Mouse (Mus musculus) liver, postnatal 0 days (tissue): ENCODE measurements around the gene Syne3. TPM values are rescaled to one million over a fixed set of nuclear protein-coding genes. Genes with fewer than 3 reads are reported as not detected.

ENCODE experiments used
- ATAC-seq: fragments of 200-750 bp; cut with Nextera tagmentation; 2 replicates; pipeline ENCODE4 v1.8.0; 2017; ENCODE audit warnings: mild to moderate bottlenecking, moderate library complexity
- DNase-seq: peaks from one replicate; pipeline ENCODE4 v3.0.0-alpha.2; 2016
- H3K27ac ChIP-seq: fragments of 300-500 bp; sonication (generic); 2 replicates; pipeline ENCODE4 v1.5.1; 2014; ENCODE audit warnings: antibody characterized with exemption, moderate library complexity, mild to moderate bottlenecking, low read depth
- H3K27me3 ChIP-seq: fragments of 300-500 bp; sonication (generic); 2 replicates; pipeline ENCODE4 v1.6.1; 2014; ENCODE audit warnings: low read length, control low read depth, mixed read lengths; ENCODE audit not compliant: insufficient read depth
- H3K36me3 ChIP-seq: fragments of 300-500 bp; sonication (generic); replicated peaks from 2 replicates; pipeline ENCODE4 v1.6.1; 2014; ENCODE audit warnings: mild to moderate bottlenecking, control low read depth, low read length, moderate library complexity, mixed read lengths; ENCODE audit not compliant: insufficient read depth
- H3K4me1 ChIP-seq: fragments of 300-500 bp; sonication (generic); 2 replicates; pipeline ENCODE4 v1.6.1; 2014; ENCODE audit warnings: antibody characterized with exemption, mild to moderate bottlenecking, control low read depth; ENCODE audit not compliant: insufficient read depth
- H3K4me2 ChIP-seq: fragments of 300-500 bp; sonication (generic); 2 replicates; pipeline ENCODE4 v1.6.1; 2014; ENCODE audit warnings: low read depth, mild to moderate bottlenecking, low read length, moderate library complexity, mixed read lengths
- H3K4me3 ChIP-seq: fragments of 300-500 bp; sonication (generic); 2 replicates; pipeline ENCODE4 v1.5.1; 2014; ENCODE audit warnings: low read depth, low read length
- H3K9ac ChIP-seq: fragments of 300-500 bp; sonication (generic); replicated peaks from 2 replicates; pipeline ENCODE4 v1.6.1; 2014; ENCODE audit warnings: mild to moderate bottlenecking, moderate library complexity
- H3K9me3 ChIP-seq: fragments of 300-500 bp; sonication (generic); 2 replicates; pipeline ENCODE4 v1.6.1; 2016; ENCODE audit warnings: mild to moderate bottlenecking, control low read depth, low read length, mixed read lengths
- CTCF ChIP-seq: sonication (generic); IDR thresholded peaks from 2 replicates; pipeline ENCODE4 v1.5.1; 2016; ENCODE audit warnings: antibody characterized with exemption, low read depth
- EP300 ChIP-seq: IDR thresholded peaks from 2 replicates; pipeline ENCODE4 v1.6.1; 2016; ENCODE audit warnings: antibody characterized with exemption, low read depth, mild to moderate bottlenecking
- WGBS: fragments of 180-500 bp; shearing (Covaris S2); extraction: QIAGEN DNeasy Blood & Tissue Kit; methylation state at CpG from one replicate; pipeline ENCODE4 v1.1.7; 2014; ENCODE audit not compliant: insufficient replicate concordance; 5-methylcytosine and 5-hydroxymethylcytosine counted together
- polyA plus RNA-seq: library from polyadenylated mRNA; unstranded; fragments of >200 nt; fragmentation: Nextera tagmentation; extraction: Ambion mirVana; gene quantifications from 2 replicates; pipeline ENCODE4 v1.2.1, GENCODE M21; 2015

Syne3 gene
- polyA plus RNA-seq, 1 experiment from 2014 or later, result 2.3 TPM

DNA sequence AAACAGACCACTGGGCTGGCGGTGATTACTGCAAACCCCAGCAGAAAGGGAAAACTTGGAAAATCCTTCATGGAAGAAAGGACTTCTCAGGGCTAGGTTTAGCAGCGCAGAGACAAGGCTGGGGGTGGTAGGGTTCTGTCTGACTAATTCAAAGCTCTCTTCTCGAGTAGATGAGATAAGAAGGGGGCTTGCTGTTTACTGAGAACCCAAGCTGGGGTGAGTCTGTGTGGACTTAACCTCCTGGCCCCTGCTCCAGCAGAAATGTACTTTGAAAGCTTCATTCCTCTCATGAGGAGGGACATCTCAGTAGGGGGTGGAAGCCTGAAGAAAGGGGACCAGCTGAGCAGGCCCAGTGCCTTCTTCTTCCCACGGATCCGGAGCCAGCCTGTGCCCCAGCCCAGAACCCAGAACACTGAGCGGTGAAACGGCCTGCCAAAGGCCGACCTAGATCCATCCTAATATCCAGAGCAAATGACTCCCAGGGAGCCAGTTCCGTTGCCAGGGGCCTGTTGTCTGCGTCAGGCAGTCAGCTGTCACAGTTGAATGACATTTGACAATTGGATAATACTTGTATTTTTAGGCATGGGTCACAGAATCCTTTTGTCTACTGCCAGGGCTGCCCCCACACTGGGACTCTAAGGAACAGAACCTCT lies 97.2 kb downstream of the Syne3 start:
- Histone ChIP-seq H3K4me1 (no peaks in the 10 kb centered on the region; the same call in 1 of the 2 replicates), H3K4me3 (no peak overlapping the region), H3K4me2 (no peak overlapping the region), H3K9me3 (no peaks in the 10 kb centered on the region), H3K36me3 (no peaks in the 10 kb centered on the region), H3K27ac (no peak overlapping the region), H3K9ac (no peak overlapping the region), H3K27me3 (no peaks in the 10 kb centered on the region)
- TF ChIP-seq CTCF (no peak), EP300 (no peak)
- no peak for ATAC-seq
- DNase-seq, result no peak
- WGBS, result 50% methylated on average over 10 of the region's 10 CpGs

DNA sequence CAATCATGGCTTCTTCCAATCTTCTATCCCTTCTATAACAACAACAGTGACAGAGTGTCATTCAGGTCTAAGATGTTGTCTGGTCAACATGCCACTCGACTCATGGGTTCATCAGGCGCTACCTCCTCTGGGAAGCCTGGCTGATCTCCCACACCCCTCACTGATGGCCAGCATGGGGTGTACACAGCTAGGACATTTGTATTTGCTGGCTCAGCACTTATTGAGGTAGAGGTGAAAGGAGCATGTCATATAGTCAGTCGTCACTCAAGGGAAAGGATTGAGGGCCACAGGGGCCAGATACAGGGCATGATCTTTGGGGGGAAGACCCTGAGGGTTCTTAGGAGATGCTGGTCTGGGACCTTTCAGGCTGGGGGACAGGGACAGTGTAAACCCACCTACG lies 99.9 kb downstream of the Syne3 start:
- H3K4me2 ChIP-seq, result no peak overlapping the region
- no peak for DNase-seq

DNA sequence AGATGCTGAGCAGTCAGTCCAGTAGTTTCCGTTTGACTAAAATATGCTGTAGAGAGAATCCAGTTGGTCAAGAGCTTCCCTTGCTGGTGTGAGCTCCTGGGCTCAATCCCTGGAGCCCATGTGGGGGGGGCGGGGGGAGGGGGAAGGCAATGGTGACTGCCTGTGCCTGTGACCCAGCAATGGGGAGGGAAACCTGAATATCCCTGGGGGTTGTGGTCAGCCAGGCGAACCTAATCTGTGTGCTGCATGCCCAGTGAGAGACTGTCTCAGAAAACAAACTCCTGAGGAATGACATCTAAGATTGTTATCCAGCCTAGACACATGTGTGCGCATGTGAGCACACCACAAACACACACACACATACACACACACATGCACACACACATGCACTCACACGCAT lies 100.6 kb downstream of the Syne3 start:
- Histone ChIP-seq H3K4me2 (no peak overlapping the region), H3K4me3 (no peak overlapping the region), H3K36me3 (no peaks in the 10 kb centered on the region), H3K9me3 (0 out of 2 replicates have a peak, but pooled peaks cover 3% of the 10 kb centered on the region), H3K4me1 (no peaks in the 10 kb centered on the region; the same call in 1 of the 2 replicates), H3K27ac (no peak overlapping the region), H3K9ac (no peak overlapping the region), H3K27me3 (no peaks in the 10 kb centered on the region)
- WGBS, result 64% methylated on average over 5 of the region's 5 CpGs
- no peak for TF ChIP-seq EP300
- DNase-seq (no peak), ATAC-seq (no peak)

More for the DNA sequence above, 99.9 kb downstream of the Syne3 start:
- H3K9me3 ChIP-seq, result 0 out of 2 replicates have a peak, but pooled peaks cover 3% of the 10 kb centered on the region
- no peaks in the 10 kb centered on the region for H3K27me3 ChIP-seq
- no peak overlapping the region for H3K9ac ChIP-seq
- H3K27ac ChIP-seq, result no peak overlapping the region
- TF ChIP-seq EP300 (no peak), CTCF (no peak)
- no peaks in the 10 kb centered on the region; the same call in 1 of the 2 replicates for H3K4me1 ChIP-seq
- ATAC-seq, result no peak
- WGBS, result 84% methylated on average over 4 of the region's 4 CpGs
- H3K4me3 ChIP-seq, result no peak overlapping the region
- no peaks in the 10 kb centered on the region for H3K36me3 ChIP-seq

DNA sequence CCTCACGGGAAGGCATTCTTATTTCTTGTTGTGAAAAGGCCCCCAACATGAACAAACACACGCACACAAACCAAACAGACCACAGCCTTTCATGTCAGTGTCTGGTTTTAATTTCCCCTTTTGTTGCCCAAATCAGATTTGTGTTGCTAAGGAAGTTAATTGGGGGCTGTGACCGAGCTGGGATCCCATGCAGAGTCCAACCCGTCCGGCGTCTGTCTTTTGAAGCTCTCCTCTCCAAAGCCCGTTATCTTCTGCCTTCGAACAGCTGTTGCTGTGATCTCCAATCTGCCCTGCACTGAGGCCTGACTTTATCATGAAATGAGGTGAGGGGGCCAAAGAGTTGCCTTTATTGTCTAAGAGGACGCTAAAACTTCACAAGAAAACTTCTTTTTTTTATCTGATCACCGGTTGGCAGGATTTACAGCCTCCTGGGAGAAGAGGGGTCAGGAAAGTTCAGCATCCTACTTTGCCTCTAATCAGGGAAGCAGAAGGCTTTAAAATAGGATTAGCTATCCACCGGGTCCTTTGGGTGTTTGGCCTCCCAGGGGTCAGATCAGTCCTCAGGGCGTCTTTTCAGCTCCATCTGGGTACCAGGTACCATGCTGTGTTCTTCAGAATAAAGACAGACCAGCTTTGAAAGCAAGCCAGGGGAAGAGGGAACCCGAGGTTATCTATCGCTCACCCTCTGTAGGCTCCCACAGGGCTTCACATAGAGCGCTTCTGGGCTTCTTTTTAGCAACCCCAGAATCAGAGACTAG lies 101.4 kb downstream of the Syne3 start:
- 23% methylated on average over 15 of the region's 15 CpGs for WGBS
- H3K4me3 ChIP-seq, result no peak overlapping the region
- 0 out of 2 replicates have a peak, but pooled peaks cover 3% of the 10 kb centered on the region for H3K9me3 ChIP-seq
- H3K27me3 ChIP-seq, result no peaks in the 10 kb centered on the region
- H3K4me1 ChIP-seq, result no peaks in the 10 kb centered on the region; the same call in 1 of the 2 replicates
- no peaks in the 10 kb centered on the region for H3K36me3 ChIP-seq
- no peak for DNase-seq
- no peak for ATAC-seq
- no peak overlapping the region for H3K27ac ChIP-seq
- H3K4me2 ChIP-seq, result no peak overlapping the region
- TF ChIP-seq CTCF (no peak), EP300 (no peak)
- no peak overlapping the region for H3K9ac ChIP-seq

DNA sequence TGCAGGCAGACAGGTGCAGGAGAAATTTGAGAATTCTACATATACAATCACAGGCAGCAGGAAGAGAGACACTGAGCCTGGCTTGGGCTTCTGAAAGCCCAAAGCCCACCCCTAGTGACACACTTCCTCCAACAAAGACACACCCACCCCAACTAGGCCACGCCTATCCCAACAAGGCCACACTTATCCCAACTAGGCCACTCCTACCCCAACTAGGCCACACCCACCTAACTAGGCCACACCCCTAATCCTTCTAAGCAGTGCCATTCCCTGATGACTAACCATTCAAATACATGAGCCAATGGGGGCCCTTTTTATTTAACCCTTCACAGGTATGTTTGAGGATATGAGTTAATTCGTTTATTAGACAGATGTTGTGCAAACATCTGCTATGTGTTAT lies 102.5 kb downstream of the Syne3 start:
- Histone ChIP-seq H3K4me1 (no peaks in the 10 kb centered on the region; the same call in 1 of the 2 replicates), H3K36me3 (no peaks in the 10 kb centered on the region), H3K4me3 (no peak overlapping the region), H3K9me3 (0 out of 2 replicates have a peak, but pooled peaks cover 3% of the 10 kb centered on the region), H3K27ac (no peak overlapping the region), H3K27me3 (no peaks in the 10 kb centered on the region), H3K4me2 (no peak overlapping the region), H3K9ac (no peak overlapping the region)
- no peak for ATAC-seq
- no peak for DNase-seq
- 80% methylated on average over 2 of the region's 2 CpGs for WGBS
- TF ChIP-seq EP300, result no peak
- no peak for TF ChIP-seq CTCF

DNA sequence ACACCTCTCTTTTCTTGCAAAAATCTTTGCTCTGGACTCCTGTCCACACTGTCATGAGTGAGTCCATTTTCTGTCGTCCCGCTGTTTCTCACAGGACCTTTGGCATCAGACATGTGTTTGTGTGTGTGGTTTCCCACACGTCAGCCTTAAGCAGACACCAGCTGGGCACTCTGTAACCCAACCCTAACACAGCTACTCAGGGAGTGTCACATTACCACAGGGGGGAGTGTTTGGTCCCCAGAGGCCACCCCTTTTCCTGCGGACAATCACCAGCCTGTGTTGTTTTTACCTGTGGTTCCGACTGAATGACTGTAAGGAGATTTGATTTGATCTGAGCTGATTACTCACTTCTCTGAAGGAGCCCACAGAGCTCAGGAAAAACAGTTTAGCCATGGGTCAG lies 105.5 kb downstream of the Syne3 start:
- Histone ChIP-seq H3K4me1 (no peaks in the 10 kb centered on the region), H3K4me2 (no peak overlapping the region), H3K27ac (no peak overlapping the region), H3K4me3 (no peak overlapping the region), H3K27me3 (no peaks in the 10 kb centered on the region), H3K36me3 (no peaks in the 10 kb centered on the region), H3K9me3 (0 out of 2 replicates have a peak, but pooled peaks cover 3% of the 10 kb centered on the region), H3K9ac (no peak overlapping the region)
- TF ChIP-seq CTCF (no peak), EP300 (no peak)
- peak; percentile 49; the same call in 1 of the 2 replicates for ATAC-seq
- DNase-seq, result no peak
- WGBS, result 31% methylated on average over 5 of the region's 5 CpGs
